Mouse (Mus musculus): ENCODE measurements around the gene Pced1b. TPM values are rescaled to one million over a fixed set of nuclear protein-coding genes. Genes with fewer than 3 reads are reported as not detected.

The Pced1b gene
- polyA plus RNA-seq, 1 experiment from 2014 or later = 1.9 TPM

DNA sequence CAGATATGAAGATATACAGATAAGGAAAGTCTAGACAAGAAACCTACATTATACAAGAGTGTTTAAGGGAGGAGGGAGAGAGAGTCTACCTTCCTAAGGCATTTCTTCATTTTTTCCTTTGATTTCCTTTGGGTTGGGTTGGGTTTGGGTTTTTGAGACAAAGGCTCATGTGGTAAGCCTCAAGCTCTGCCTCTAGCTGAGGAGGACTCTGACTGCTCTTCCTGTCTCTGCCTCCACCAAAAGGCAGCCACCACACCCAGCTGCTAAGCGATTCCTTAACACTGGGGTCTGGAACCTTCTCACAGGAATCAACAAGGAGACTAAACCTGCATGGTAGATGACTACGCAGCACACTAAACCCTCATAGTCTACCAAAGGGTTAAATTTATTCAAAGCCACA, 143.9 kb downstream of the Pced1b start:
- ATAC-seq (replicated peaks; ENCODE audit: insufficient number of reproducible peaks, insufficient read depth, low FRiP score, low read depth) = no peak
- H3K36me3 ChIP-seq = no peaks in the 10 kb centered on the region
- H3K9ac ChIP-seq = no peak overlapping the region
- H3K27ac ChIP-seq = no peak overlapping the region
- H3K4me1 ChIP-seq (replicated peaks) = no peaks in the 10 kb centered on the region
- H3K4me2 ChIP-seq = no peak overlapping the region
- no peak overlapping the region for H3K4me3 ChIP-seq
- no peaks in the 10 kb centered on the region for H3K27me3 ChIP-seq
- H3K9me3 ChIP-seq (replicated peaks) = no peaks in the 10 kb centered on the region
- 95% methylated on average over 2 of the region's 2 CpGs for WGBS

DNA sequence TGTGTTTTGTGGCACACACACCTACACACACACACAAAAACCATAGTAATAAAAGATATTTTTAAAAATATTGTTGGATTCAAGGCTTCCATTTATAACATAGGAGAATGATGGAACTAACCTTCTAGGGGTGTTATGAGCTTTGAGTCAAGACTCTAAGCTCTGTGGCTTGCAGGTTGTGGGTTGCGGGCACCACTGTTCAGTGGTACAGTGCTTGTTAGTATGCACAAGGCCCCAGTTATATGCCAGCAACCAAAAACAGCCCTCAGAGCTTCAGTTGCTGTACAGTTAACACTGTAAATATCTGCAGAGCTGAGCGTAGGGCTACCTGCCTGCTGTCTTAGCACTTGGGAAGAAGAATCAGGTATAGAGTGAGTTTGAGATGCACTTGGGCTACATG, 144.5 kb downstream of the Pced1b start:
- no peaks in the 10 kb centered on the region for H3K4me1 ChIP-seq (replicated peaks)
- WGBS = 88% methylated on average over 2 of the region's 2 CpGs
- H3K4me2 ChIP-seq = no peak overlapping the region

DNA sequence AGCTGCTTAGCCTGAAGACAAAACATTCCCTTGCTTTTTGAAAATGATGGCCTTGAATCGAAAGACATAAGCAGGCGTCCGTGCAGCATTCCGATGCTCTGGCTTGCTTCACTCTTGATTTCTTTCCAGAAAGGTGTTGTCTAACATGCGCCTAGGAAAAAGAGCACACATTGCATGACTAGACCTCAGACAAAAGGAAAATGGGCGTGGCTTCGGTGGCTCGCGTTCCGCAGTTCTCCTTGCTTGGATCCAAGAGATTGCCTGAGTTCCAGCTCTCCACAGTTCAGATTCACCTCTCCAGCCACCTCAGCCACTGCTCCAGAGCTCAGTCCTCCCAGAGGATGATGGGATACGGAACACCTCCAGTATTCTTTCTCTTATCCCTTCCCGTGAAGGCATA, 147.7 kb downstream of the Pced1b start:
- 72% methylated on average over 12 of the region's 12 CpGs for WGBS
- no peaks in the 10 kb centered on the region for H3K27me3 ChIP-seq
- H3K9me3 ChIP-seq (replicated peaks) = no peaks in the 10 kb centered on the region
- H3K9ac ChIP-seq = no peak overlapping the region
- no peaks in the 10 kb centered on the region for H3K36me3 ChIP-seq
- no peak overlapping the region for H3K4me2 ChIP-seq
- no peak overlapping the region for H3K4me3 ChIP-seq
- H3K4me1 ChIP-seq (replicated peaks) = no peaks in the 10 kb centered on the region
- ATAC-seq (replicated peaks; ENCODE audit: insufficient number of reproducible peaks, insufficient read depth, low FRiP score, low read depth) = no peak
- H3K27ac ChIP-seq = no peak overlapping the region

More for the DNA sequence above, 144.5 kb downstream of the Pced1b start:
- no peaks in the 10 kb centered on the region for H3K27me3 ChIP-seq
- H3K9me3 ChIP-seq (replicated peaks) = no peaks in the 10 kb centered on the region
- no peak for ATAC-seq (replicated peaks; ENCODE audit: insufficient number of reproducible peaks, insufficient read depth, low FRiP score, low read depth)
- no peak overlapping the region for H3K4me3 ChIP-seq
- no peak overlapping the region for H3K27ac ChIP-seq
- no peaks in the 10 kb centered on the region for H3K36me3 ChIP-seq
- H3K9ac ChIP-seq = no peak overlapping the region

DNA sequence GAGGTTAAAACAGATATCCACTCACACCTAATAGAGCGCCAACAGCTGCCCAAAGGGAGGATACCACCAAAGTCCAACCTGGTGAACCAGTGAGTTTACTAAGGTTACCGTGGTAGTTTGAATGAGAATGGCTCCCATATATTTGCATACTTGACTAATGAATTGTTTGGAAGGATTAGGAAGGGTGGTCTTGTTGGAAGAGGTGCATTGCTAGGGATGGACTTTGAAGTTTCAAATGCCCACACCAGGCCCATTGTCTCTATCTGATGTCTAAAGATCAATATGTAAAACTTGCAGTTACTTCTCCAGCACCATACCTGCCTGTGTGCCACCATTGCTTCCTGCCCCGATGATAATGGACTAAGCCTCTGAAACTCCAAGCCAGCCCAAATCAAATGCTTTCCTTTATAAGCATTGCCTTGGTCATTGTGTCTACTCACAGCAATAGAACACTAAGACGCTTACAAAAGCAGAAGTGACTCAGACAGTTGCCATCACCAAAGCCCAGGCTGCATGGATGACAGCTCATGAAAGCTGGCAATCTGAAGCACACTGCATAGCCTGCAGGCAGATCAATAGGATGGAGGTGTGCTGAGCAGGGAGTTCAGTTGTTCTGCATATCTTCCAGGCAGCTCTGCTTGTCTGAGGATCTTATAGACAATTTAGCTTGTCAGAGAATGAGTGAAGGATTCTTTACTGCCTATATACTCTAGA, 149.8 kb downstream of the Pced1b start:
- Histone ChIP-seq H3K9me3 (replicated peaks) (no peaks in the 10 kb centered on the region), H3K36me3 (no peaks in the 10 kb centered on the region), H3K4me3 (no peak overlapping the region), H3K4me1 (replicated peaks) (no peaks in the 10 kb centered on the region), H3K4me2 (no peak overlapping the region), H3K27me3 (no peaks in the 10 kb centered on the region), H3K9ac (no peak overlapping the region), H3K27ac (no peak overlapping the region)
- no peak for ATAC-seq (replicated peaks; ENCODE audit: insufficient number of reproducible peaks, insufficient read depth, low FRiP score, low read depth)
- WGBS = 88% methylated on average over 4 of the region's 4 CpGs

DNA sequence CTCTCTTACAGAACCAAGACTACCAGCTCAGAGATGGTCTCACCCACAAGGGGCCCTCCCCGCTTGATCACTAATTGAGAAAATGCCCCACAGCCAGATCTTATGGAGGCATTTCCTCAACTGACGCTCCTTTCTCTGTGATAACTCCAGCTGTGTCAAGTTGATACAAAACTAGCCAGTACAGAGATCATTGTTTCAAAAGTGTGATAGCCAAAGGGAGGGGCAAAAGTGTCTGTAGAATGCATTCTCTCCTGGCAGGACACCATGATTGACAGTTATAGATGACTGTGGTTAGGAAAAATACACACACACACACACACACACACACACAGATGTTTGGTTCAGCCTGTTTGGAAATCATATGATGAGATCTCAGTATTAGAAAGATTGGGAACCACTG, 150.9 kb downstream of the Pced1b start:
- no peak overlapping the region for H3K4me3 ChIP-seq
- ATAC-seq (replicated peaks; ENCODE audit: insufficient number of reproducible peaks, insufficient read depth, low FRiP score, low read depth) = no peak
- H3K27me3 ChIP-seq = no peaks in the 10 kb centered on the region
- no peak overlapping the region for H3K9ac ChIP-seq
- no peaks in the 10 kb centered on the region for H3K36me3 ChIP-seq
- no peaks in the 10 kb centered on the region for H3K9me3 ChIP-seq (replicated peaks)
- no peaks in the 10 kb centered on the region for H3K4me1 ChIP-seq (replicated peaks)
- WGBS = 80% methylated on average over 2 of the region's 2 CpGs
- H3K27ac ChIP-seq = no peak overlapping the region
- no peak overlapping the region for H3K4me2 ChIP-seq

DNA sequence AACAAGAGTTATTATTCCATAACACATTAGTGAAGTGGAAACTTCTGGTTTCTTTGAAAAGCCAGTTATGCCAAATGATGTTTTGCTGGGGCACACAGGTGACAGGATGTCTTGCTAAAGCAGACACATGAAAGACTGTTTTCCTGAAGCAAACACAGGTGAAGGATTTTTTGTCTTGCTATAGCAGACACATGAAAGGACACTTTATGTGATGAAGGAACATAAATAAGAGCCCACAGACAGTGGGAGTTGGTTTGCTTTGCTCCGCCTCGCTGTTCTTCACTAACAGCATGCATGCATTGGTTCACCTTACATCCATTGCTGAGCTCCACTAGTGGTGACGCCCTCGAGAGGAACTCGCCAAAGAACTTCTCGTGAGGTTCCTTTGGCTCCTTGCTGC, 154.0 kb downstream of the Pced1b start:
- Histone ChIP-seq H3K36me3 (no peaks in the 10 kb centered on the region), H3K4me1 (replicated peaks) (no peaks in the 10 kb centered on the region), H3K4me3 (no peak overlapping the region), H3K9me3 (replicated peaks) (no peaks in the 10 kb centered on the region), H3K9ac (no peak overlapping the region), H3K4me2 (no peak overlapping the region), H3K27ac (no peak overlapping the region), H3K27me3 (no peaks in the 10 kb centered on the region)
- ATAC-seq (replicated peaks; ENCODE audit: insufficient number of reproducible peaks, insufficient read depth, low FRiP score, low read depth) = no peak
- WGBS = 90% methylated on average over 6 of the region's 6 CpGs

DNA sequence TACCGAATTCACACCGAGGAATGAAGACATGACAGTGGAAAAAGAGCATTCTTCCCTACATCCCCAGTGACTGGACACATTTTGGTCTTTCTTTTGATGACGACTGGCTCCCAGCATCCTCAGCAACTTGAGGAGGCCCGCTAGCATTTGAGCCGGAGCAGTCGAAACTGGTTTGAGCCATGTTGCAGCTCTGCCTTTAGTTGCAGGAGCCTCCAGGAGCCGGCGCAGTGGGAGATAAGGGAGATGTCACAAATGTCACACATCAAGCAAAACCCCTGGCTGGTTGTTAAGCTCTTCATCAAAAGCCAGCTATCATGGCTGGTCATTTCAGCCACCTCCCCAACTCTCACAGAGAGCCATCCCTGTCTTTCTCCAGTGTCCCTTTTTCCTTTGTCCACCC, 157.6 kb downstream of the Pced1b start:
- Histone ChIP-seq H3K9ac (no peak overlapping the region), H3K4me3 (no peak overlapping the region), H3K4me1 (replicated peaks) (no peaks in the 10 kb centered on the region), H3K4me2 (no peak overlapping the region), H3K36me3 (no peaks in the 10 kb centered on the region), H3K27ac (no peak overlapping the region), H3K27me3 (0 out of 2 replicates have a peak, but pooled peaks cover 7% of the 10 kb centered on the region), H3K9me3 (replicated peaks) (no peaks in the 10 kb centered on the region)
- 47% methylated on average over 8 of the region's 8 CpGs for WGBS
- no peak for ATAC-seq (replicated peaks; ENCODE audit: insufficient number of reproducible peaks, insufficient read depth, low FRiP score, low read depth)

DNA sequence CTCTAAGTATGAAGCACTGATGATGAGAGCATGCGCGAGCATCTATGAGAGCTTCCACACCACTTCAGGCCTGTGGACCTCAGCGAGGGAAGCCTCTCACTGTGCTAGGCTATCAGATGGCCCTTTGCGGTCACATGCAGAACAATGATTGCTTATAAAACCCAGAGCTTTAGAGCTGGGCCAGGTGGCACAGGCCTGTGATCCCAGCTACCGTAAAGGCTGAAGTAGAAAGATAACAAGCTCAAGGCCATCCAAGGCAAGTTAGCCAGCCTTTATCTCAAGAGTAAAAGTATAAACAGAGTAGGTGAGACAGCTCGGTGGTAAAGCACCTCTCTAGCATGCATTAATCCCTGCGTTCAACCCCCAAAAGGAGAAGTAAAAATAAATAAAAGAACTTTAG, 158.1 kb downstream of the Pced1b start:
- no peak overlapping the region for H3K27ac ChIP-seq
- no peaks in the 10 kb centered on the region for H3K4me1 ChIP-seq (replicated peaks)
- no peak for ATAC-seq (replicated peaks; ENCODE audit: insufficient number of reproducible peaks, insufficient read depth, low FRiP score, low read depth)
- no peak overlapping the region for H3K4me3 ChIP-seq
- 62% methylated on average over 7 of the region's 7 CpGs for WGBS
- no peak overlapping the region for H3K4me2 ChIP-seq
- H3K9me3 ChIP-seq (replicated peaks) = no peaks in the 10 kb centered on the region
- no peaks in the 10 kb centered on the region for H3K36me3 ChIP-seq
- H3K9ac ChIP-seq = no peak overlapping the region
- H3K27me3 ChIP-seq = 0 out of 2 replicates have a peak, but pooled peaks cover 7% of the 10 kb centered on the region

DNA sequence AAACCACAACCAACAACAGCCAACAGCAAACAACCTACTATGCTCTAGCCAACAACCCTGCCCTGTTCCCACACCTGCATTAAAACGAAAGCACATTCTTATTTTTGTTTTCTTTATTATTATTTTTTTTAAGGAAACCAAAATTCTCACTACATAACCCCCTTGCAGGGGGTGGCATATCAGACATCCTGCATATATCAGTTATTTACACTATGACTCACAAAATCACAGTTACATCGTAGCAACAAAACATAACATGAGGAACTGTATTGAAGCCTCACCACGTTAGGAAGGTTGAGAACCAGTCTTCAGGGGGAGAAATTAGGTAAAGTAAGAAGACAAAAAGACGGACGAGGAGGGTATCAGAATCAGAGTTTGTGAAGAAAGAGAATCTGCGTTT, 159.2 kb downstream of the Pced1b start:
- Histone ChIP-seq H3K4me2 (no peak overlapping the region), H3K4me3 (no peak overlapping the region), H3K9ac (no peak overlapping the region), H3K36me3 (no peaks in the 10 kb centered on the region), H3K27me3 (0 out of 2 replicates have a peak, but pooled peaks cover 7% of the 10 kb centered on the region), H3K9me3 (replicated peaks) (no peaks in the 10 kb centered on the region), H3K27ac (no peak overlapping the region), H3K4me1 (replicated peaks) (no peaks in the 10 kb centered on the region)
- WGBS = 72% methylated on average over 6 of the region's 6 CpGs
- no peak for ATAC-seq (replicated peaks; ENCODE audit: insufficient number of reproducible peaks, insufficient read depth, low FRiP score, low read depth)

DNA sequence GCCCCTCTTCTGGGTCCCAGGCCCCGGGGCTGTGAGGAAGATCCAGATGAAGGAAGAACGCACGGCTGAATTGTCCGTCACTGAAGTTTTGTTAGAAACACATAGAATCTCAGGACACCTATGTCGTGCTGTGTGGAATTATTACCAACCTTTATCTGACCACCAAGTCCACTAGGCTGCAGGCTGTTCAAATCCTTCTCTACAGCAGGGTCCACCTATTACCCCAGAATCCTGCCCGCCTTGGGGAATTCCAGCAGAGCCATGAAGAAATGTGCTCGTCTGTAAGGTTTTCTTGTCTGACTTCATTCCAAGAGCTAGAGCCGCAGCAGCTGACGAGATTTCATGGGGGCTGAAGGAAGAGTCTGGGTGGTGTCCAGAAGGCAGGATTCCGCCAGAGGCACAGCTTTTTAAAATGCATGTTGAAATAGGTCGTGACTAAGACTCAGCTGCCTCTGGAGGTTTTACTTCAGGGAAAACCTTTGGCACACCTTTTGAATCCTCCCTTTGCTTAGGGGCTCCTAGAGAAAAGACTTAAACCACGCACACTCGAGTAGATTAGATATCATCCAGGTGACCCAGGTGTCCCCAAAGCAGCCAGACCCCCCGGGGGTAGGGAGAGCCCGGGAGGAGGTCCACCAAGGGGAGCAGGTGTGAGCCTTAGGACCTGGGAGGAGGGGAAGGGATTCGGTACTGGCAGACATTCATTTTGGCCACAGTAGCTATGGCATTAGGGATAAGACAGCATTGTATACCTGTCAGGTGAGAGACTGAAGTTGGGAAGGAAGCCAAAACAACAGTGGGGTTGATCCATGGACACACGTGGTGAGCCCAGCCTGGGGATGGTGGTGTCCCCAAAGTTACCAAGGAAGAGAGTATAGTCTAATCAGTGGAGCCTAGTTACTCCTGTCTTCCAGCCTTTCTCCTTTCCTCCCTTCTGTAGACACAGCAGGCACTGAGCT, 160.9 kb downstream of the Pced1b start:
- ATAC-seq (replicated peaks; ENCODE audit: insufficient number of reproducible peaks, insufficient read depth, low FRiP score, low read depth) = no peak
- 51% methylated on average over 17 of the region's 17 CpGs for WGBS
- H3K27me3 ChIP-seq = 0 out of 2 replicates have a peak, but pooled peaks cover 7% of the 10 kb centered on the region
- no peak overlapping the region for H3K4me2 ChIP-seq
- no peaks in the 10 kb centered on the region for H3K9me3 ChIP-seq (replicated peaks)
- no peak overlapping the region for H3K9ac ChIP-seq
- H3K27ac ChIP-seq = no peak overlapping the region
- no peaks in the 10 kb centered on the region for H3K4me1 ChIP-seq (replicated peaks)
- no peak overlapping the region for H3K4me3 ChIP-seq
- no peaks in the 10 kb centered on the region for H3K36me3 ChIP-seq

DNA sequence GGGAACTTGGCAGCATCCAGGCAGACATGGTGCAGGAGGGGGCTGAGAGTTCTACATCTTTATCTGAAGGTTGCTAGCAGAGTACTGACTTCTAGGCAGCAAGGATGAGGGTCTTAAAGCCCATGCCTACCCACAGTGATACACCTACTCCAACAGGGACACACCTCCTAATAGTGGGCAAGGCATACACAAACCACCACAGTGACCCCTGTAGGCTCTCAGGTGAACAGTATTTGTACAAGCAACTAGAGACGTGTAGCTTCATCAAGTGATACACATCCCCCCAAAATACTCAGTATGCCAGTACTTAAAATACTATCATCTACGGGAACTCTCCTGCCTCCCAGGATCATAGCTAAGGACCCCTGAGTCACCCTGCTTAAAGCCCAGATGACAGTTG, 164.2 kb downstream of the Pced1b start:
- H3K36me3 ChIP-seq = no peaks in the 10 kb centered on the region
- H3K9me3 ChIP-seq (replicated peaks) = no peaks in the 10 kb centered on the region
- H3K27me3 ChIP-seq = 0 out of 2 replicates have a peak, but pooled peaks cover 7% of the 10 kb centered on the region
- 88% methylated on average over 2 of the region's 2 CpGs for WGBS
- no peak overlapping the region for H3K4me2 ChIP-seq
- no peaks in the 10 kb centered on the region for H3K4me1 ChIP-seq (replicated peaks)
- no peak for ATAC-seq (replicated peaks; ENCODE audit: insufficient number of reproducible peaks, insufficient read depth, low FRiP score, low read depth)
- no peak overlapping the region for H3K9ac ChIP-seq
- no peak overlapping the region for H3K4me3 ChIP-seq
- H3K27ac ChIP-seq = no peak overlapping the region
